Mouse (Mus musculus) small intestine, adult 2 months (tissue): ENCODE measurements around the gene Lipa. TPM values are rescaled to one million over a fixed set of nuclear protein-coding genes. Genes with fewer than 3 reads are reported as not detected.

Source experiments
- H3K27ac ChIP-seq: fragments of 200-500 bp; 2 replicates; pipeline ENCODE4 v1.5.1; 2012; ENCODE audit warnings: low read depth, low read length, control low read depth, inconsistent platforms; ENCODE audit not compliant: insufficient read depth
- H3K27me3 ChIP-seq: fragments of 200-500 bp; 2 replicates; pipeline ENCODE4 v1.6.1; 2012; ENCODE audit warnings: mild to moderate bottlenecking, moderate library complexity, low read length, inconsistent platforms; ENCODE audit not compliant: control insufficient read depth, insufficient read depth
- H3K36me3 ChIP-seq: fragments of 200-500 bp; 2 replicates; pipeline ENCODE4 v1.6.1; 2012; ENCODE audit warnings: mild to moderate bottlenecking, low read length, control low read depth, inconsistent platforms; ENCODE audit not compliant: control insufficient read depth, insufficient read depth
- H3K4me1 ChIP-seq: fragments of 200-500 bp; 2 replicates; pipeline ENCODE4 v1.6.1; 2012; ENCODE audit warnings: low read length, inconsistent platforms, mixed read lengths; ENCODE audit not compliant: control insufficient read depth, insufficient read depth, insufficient read length
- H3K4me3 ChIP-seq: fragments of 200-500 bp; 2 replicates; pipeline ENCODE4 v1.5.1; 2012; ENCODE audit warnings: low read depth, mild to moderate bottlenecking, control low read depth, inconsistent platforms, low read length, moderate library complexity
- CTCF ChIP-seq: fragments of 200-500 bp; IDR thresholded peaks from 2 replicates; pipeline ENCODE4 v1.5.1; 2012; ENCODE audit warnings: low read depth, mild to moderate bottlenecking, control low read depth, inconsistent platforms, low read length, moderate library complexity, mixed read lengths; ENCODE audit not compliant: insufficient replicate concordance, insufficient read length; ENCODE audit errors: extremely low read depth
- POLR2A ChIP-seq: fragments of 200-500 bp; IDR thresholded peaks from 2 replicates; pipeline ENCODE4 v1.6.1; 2012; ENCODE audit warnings: low read depth, mild to moderate bottlenecking, control low read depth, inconsistent platforms, low read length, moderate library complexity
- WGBS: fragments of 180-500 bp; shearing (Covaris S2); methylation state at CpG from one replicate; pipeline ENCODE4 v1.1.7; 2018; 5-methylcytosine and 5-hydroxymethylcytosine counted together
- polyA plus RNA-seq: library from polyadenylated mRNA; depleted of rRNA; stranded (reverse); fragments of >200 nt; gene quantifications from 2 replicates; pipeline ENCODE4 v1.2.3, GENCODE M21; 2012

Gene Lipa
- polyA plus RNA-seq, 1 experiment = 21.7 TPM

DNA sequence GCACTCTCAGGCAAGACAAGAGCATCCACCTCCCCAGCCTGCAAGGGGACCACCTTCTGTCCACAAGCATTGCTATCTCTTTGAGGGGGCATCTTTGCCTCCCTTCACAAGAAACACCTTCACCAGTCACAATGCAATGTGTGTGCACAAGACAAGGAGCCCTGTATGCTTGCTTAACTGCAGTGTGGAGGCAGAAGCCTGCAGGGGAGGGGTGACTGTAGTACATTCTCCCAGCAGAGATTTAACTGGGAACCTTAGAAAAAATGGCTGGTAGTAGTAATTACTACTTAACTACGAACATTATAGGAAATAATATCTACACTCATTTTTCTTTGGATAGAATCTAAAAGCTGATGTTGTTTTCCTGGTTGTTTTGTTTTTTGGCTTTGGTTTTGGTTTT lies 5.3 kb downstream of the Lipa start:
- Histone ChIP-seq H3K27me3 (no peaks in the 10 kb centered on the region), H3K4me1 (peaks cover 17% of the 10 kb centered on the region; the same call in 1 of the 2 replicates), H3K27ac (no peak overlapping the region), H3K4me3 (no peak overlapping the region), H3K36me3 (peaks cover 8% of the 10 kb centered on the region)
- TF ChIP-seq CTCF = no peak
- no peak for TF ChIP-seq POLR2A
- WGBS = 87% methylated on average over 1 of the region's 1 CpGs

GRCm38 (mm10) chr19:34521361-34521760 lies 5.9 kb downstream of the Lipa start:
- peaks cover 22% of the 10 kb centered on the region; the same call in 1 of the 2 replicates for H3K4me1 ChIP-seq
- H3K4me3 ChIP-seq = no peak overlapping the region
- TF ChIP-seq CTCF (no peak), POLR2A (no peak)
- peak overlapping the region; percentile 39; the same call in 1 of the 2 replicates for H3K27ac ChIP-seq
- no peaks in the 10 kb centered on the region for H3K27me3 ChIP-seq
- peaks cover 8% of the 10 kb centered on the region for H3K36me3 ChIP-seq
- WGBS = 65% methylated on average over 2 of the region's 2 CpGs

GRCm38 (mm10) chr19:34520051-34520450 lies 7.2 kb downstream of the Lipa start:
- H3K27me3 ChIP-seq = no peaks in the 10 kb centered on the region
- H3K27ac ChIP-seq = peak overlapping the region; percentile 53; the same call in 1 of the 2 replicates
- H3K4me3 ChIP-seq = no peak overlapping the region
- 41% methylated on average over 4 of the region's 4 CpGs for WGBS
- TF ChIP-seq POLR2A = no peak
- no peak for TF ChIP-seq CTCF
- H3K4me1 ChIP-seq = peaks cover 25% of the 10 kb centered on the region; the same call in 1 of the 2 replicates
- H3K36me3 ChIP-seq = peaks cover 8% of the 10 kb centered on the region

- WGBS = 35% methylated on average over 3 of the region's 3 CpGs
- peak overlapping the region; percentile 53; the same call in 1 of the 2 replicates for H3K27ac ChIP-seq
- H3K36me3 ChIP-seq = peaks cover 8% of the 10 kb centered on the region
- no peaks in the 10 kb centered on the region for H3K27me3 ChIP-seq
- no peak overlapping the region for H3K4me3 ChIP-seq
- TF ChIP-seq POLR2A = no peak
- no peak for TF ChIP-seq CTCF
- H3K4me1 ChIP-seq = peaks cover 25% of the 10 kb centered on the region; the same call in 1 of the 2 replicates
These were observed 7.6 kb downstream of the Lipa start for GRCm38 (mm10) chr19:34519646-34520045.

DNA sequence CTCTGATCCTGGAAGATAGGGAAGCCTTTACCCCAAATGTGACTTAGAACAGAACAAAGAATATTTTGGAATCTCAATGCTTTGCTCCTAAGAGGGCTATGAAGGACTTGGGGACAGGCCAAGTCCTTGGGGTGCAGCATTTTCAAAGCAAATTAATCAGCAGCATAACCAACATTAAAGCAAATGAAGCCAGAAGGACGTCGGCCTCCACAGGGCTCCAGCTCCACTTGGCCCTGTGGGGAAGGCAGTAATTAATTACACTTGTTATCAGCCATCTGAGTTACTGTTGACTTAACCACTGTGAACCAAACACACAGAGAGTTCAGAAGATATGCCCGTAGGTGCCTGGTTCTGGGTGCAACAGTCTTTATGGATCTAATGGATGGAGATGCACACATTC lies 8.5 kb downstream of the Lipa start:
- no peaks in the 10 kb centered on the region for H3K27me3 ChIP-seq
- TF ChIP-seq POLR2A (no peak), CTCF (no peak)
- peaks cover 7% of the 10 kb centered on the region for H3K36me3 ChIP-seq
- H3K27ac ChIP-seq = peak overlapping the region; percentile 87
- peaks cover 25% of the 10 kb centered on the region; the same call in 1 of the 2 replicates for H3K4me1 ChIP-seq
- no peak overlapping the region for H3K4me3 ChIP-seq
- WGBS = 24% methylated on average over 3 of the region's 3 CpGs

DNA sequence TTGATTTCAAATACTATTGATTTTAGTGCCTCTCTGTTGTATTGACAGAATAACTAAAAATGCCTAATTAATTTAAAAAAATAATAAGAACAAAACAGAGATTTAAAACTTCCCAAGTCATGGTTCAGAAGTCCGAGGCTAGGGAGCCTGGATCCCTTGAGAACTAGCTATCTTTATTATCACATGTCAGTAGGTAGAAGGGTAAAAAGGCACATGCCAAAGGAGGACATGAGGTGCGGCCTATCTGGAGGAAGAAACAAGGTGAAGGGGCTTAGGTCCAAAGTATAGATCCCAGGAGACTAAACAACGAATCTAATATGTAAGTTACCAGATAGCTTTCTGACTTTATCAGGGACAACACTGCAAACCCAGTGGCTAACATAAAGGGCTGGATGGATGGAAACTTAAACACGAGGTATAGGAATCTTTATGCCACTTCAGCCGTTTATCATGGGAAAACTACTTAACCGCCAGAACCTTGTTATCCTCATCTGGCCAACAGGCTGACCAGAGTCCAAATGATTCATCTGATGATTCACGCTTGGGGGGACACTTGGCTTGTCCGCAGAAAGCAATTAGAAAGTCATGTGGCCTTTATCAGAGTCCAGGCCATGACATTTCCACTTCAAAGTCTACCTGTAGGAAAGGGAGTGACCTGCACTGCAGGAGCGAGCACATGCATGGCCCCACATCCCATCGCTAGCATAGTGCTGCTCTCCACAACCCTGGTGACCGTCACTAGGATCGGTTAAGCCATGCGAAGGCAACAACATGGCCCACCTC lies 9.3 kb downstream of the Lipa start:
- TF ChIP-seq CTCF = no peak
- no peak for TF ChIP-seq POLR2A
- Histone ChIP-seq H3K4me1 (peaks cover 25% of the 10 kb centered on the region; the same call in 1 of the 2 replicates), H3K27ac (peak overlapping the region; percentile 87), H3K4me3 (no peak overlapping the region), H3K27me3 (no peaks in the 10 kb centered on the region), H3K36me3 (peaks cover 5% of the 10 kb centered on the region)
- 61% methylated on average over 13 of the region's 13 CpGs for WGBS

- 59% methylated on average over 3 of the region's 3 CpGs for WGBS
- peaks cover 5% of the 10 kb centered on the region for H3K36me3 ChIP-seq
- H3K27me3 ChIP-seq = no peaks in the 10 kb centered on the region
- H3K4me3 ChIP-seq = no peak overlapping the region
- H3K4me1 ChIP-seq = peaks cover 25% of the 10 kb centered on the region; the same call in 1 of the 2 replicates
- H3K27ac ChIP-seq = peak overlapping the region; percentile 78
- TF ChIP-seq POLR2A (no peak), CTCF (no peak)
These were observed 10.1 kb downstream of the Lipa start for GRCm38 (mm10) chr19:34517197-34517596.
